Mouse (Mus musculus): ENCODE measurements around the gene Wdr91.

Gene Wdr91

GRCm38 (mm10) chr6:34862791-34863403, 47.8 kb downstream of the Wdr91 start, which contains the start of gene Tmem140:
Tmem140 (plus strand) TSS chr6:34863146.
- DNase-seq (ENCODE audit: low spot score) = no peak

- no peak for DNase-seq (ENCODE audit: low spot score)
These were observed 48.3 kb downstream of the Wdr91 start for GRCm38 (mm10) chr6:34862381-34862780.

- no peak for DNase-seq (ENCODE audit: low spot score)
These were observed 49.1 kb downstream of the Wdr91 start for GRCm38 (mm10) chr6:34861546-34862053.

- no peak for DNase-seq (ENCODE audit: low spot score)
These were observed 78.3 kb downstream of the Wdr91 start for GRCm38 (mm10) chr6:34832352-34832751.
